Mouse (Mus musculus) testis, adult 2 months (tissue): ENCODE data around the gene Crlf2.

ENCODE experiments used
- CTCF ChIP-seq: fragments of 200-500 bp; IDR thresholded peaks from 2 replicates; pipeline ENCODE4 v1.5.1; 2012; ENCODE audit warnings: low read depth, mild to moderate bottlenecking, inconsistent platforms, low read length, moderate library complexity; ENCODE audit not compliant: control insufficient read depth, insufficient read depth, insufficient replicate concordance
- POLR2A ChIP-seq: fragments of 200-500 bp; IDR thresholded peaks from 2 replicates; pipeline ENCODE4 v1.6.1; 2012; ENCODE audit warnings: low read depth, mild to moderate bottlenecking, inconsistent platforms, low read length, moderate library complexity; ENCODE audit not compliant: control insufficient read depth

- no peak for TF ChIP-seq POLR2A
- peak; percentile 65 for TF ChIP-seq CTCF
Observed at GRCm38 (mm10) chr5:109548712-109549111, 10.1 kb downstream of the Crlf2 start.
